Mouse (Mus musculus): ENCODE measurements around the gene Parp6. TPM values are rescaled to one million over a fixed set of nuclear protein-coding genes. Genes with fewer than 3 reads are reported as not detected.

The Parp6 gene
- total RNA-seq (2012; rRNA removed) (3.6 and 4.4 TPM in 2 replicates), total RNA-seq (2014; rRNA removed) (5.6 and 5.7 TPM in 2 replicates), polyA plus RNA-seq (2012; ENCODE audit: insufficient read length, low read depth) (4.6 and 5.5 TPM in 2 replicates)

DNA sequence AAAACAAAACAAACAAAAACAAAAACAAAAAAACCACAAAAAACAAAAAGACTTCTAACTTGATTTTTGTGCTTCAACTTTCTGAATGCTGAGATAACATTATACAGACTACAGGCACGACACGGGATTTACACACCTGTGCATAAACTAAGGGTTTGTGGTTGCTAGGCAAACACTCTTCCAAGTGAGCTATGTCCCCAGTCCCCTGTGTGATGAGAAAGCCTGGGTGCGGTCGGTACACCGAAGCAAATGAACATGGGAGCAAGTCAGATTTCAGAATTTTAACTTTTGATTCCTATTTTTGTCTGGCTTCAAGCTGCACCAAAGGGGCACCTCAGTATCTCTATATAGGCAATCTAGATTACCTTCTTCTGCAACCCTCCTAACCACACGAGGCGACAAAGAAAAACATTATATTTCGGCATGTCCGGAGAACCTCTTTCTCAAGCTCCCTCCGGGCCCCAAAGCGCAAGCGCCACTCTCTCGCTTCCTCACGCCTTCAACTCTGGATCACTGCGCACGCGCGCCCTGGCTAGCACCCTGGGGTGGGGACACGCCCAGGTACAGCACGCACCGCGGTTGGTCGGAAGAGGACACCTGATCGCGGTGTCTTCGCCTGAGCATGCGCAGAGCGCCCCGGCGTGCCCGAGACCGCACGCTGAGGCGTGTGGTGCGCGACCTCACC lies at the start of gene Parp6:
TSS of gene Parp6 (plus strand) at position 663 of the 685 bp plus-strand sequence.
- Histone ChIP-seq H3K79me2 (replicated peaks; ENCODE audit: control insufficient read depth, extremely low read depth, insufficient read depth, poor library complexity, severe bottlenecking) (no peaks in the 10 kb centered on the region), H3K27ac (ENCODE audit: insufficient read depth, low read depth) (no peak within 1 kb of the TSS), H3K36me3 (replicated peaks in 1 of 2; ENCODE audit: control insufficient read depth in 1 of 2, insufficient read depth in 1 of 2, low read length in 1 of 2) (no peaks in the 10 kb centered on the region), H3K9me3 (replicated peaks; ENCODE audit: low read length) (no peaks in the 10 kb centered on the region), H3K4me3 (replicated peaks in 1 of 3; ENCODE audit: low read depth in 2 of 3, low read length in 2 of 3, poor library complexity in 1 of 3) (peak within 1 kb of the TSS; percentile 76 to 91 (median 82)), H3K9ac (ENCODE audit: insufficient read depth, low read depth) (peak within 1 kb of the TSS; percentile 77), H3K27me3 (replicated peaks) (peaks cover 2% of the 10 kb centered on the region), H3K4me2 (ENCODE audit: insufficient read depth, low read depth, poor library complexity, severe bottlenecking) (peak within 1 kb of the TSS; percentile 90), H3K4me1 (ENCODE audit: control insufficient read depth in 1 of 2, insufficient read depth in 2 of 2) (peaks cover 0 to 5% of the 10 kb centered on the region in 2 experiments; a peak in 2 of 4 replicates)
- DNase-seq (ENCODE audit: extremely low read depth) = peak; percentile 99
- TF ChIP-seq ZC3H11A (IDR thresholded peaks at IDR 0.05; ENCODE audit: low read depth, low read length) = no peak
- no peak for TF ChIP-seq PAX5 (IDR thresholded peaks at IDR 0.05; ENCODE audit: low read length)
- peak; percentile 93 for TF ChIP-seq NELFE (IDR thresholded peaks at IDR 0.05; ENCODE audit: low read depth, low read length)
- TF ChIP-seq JUND (conservative IDR thresholded peaks at IDR 0.05; ENCODE audit: low read depth, low read length) = no peak
- TF ChIP-seq EP300 (IDR thresholded peaks at IDR 0.05; ENCODE audit: low read length) = no peak
- TF ChIP-seq UBTF (IDR thresholded peaks at IDR 0.05; ENCODE audit: low read depth, low read length) = no peak
- no peak for TF ChIP-seq ZNF384 (IDR thresholded peaks at IDR 0.05; ENCODE audit: low read depth, low read length)
- TF ChIP-seq TBP (conservative IDR thresholded peaks at IDR 0.05; ENCODE audit: low read depth, low read length) = peak; percentile 89
- no peak for TF ChIP-seq KAT2A (IDR thresholded peaks at IDR 0.05; ENCODE audit: insufficient replicate concordance, low read length)
- no peak for TF ChIP-seq RCOR1 (conservative IDR thresholded peaks at IDR 0.05; ENCODE audit: low read depth, low read length)
- peak; percentile 70; the same call in 1 of the 2 replicates for TF ChIP-seq BHLHE40 (IDR thresholded peaks at IDR 0.05; ENCODE audit: low read depth, low read length)
- no peak for TF ChIP-seq RAD21 (IDR thresholded peaks at IDR 0.05; ENCODE audit: low read depth, low read length)
- TF ChIP-seq JUN (IDR thresholded peaks at IDR 0.05; ENCODE audit: insufficient read depth, low read depth, low read length) = no peak
- peak; percentile 78; the same call in 1 of the 2 replicates for TF ChIP-seq POLR2AphosphoS2 (IDR thresholded peaks at IDR 0.05; ENCODE audit: low read depth, low read length)
- peak; percentile 78 for TF ChIP-seq ELF1 (IDR thresholded peaks at IDR 0.05; ENCODE audit: low read depth, low read length)
- peak; percentile 84 for TF ChIP-seq TCF12 (IDR thresholded peaks at IDR 0.05; ENCODE audit: low read depth, low read length)
- peak; percentile 69; the same call in 1 of the 2 replicates for TF ChIP-seq MYC (IDR thresholded peaks at IDR 0.05; ENCODE audit: low read depth, low read length)
- no peak for TF ChIP-seq ETS1 (conservative IDR thresholded peaks at IDR 0.05; ENCODE audit: low read depth, low read length)
- peak; percentile 94 for TF ChIP-seq USF1 (IDR thresholded peaks at IDR 0.05; ENCODE audit: low read depth, low read length)
- no peak for TF ChIP-seq ZKSCAN1 (IDR thresholded peaks at IDR 0.05; ENCODE audit: borderline replicate concordance, low read depth, low read length)
- TF ChIP-seq MAZ (IDR thresholded peaks at IDR 0.05; ENCODE audit: low read depth, low read length) = no peak
- no peak; the same call in 1 of the 2 replicates for TF ChIP-seq MXI1 (IDR thresholded peaks at IDR 0.05; ENCODE audit: low read depth, low read length)
- TF ChIP-seq CHD2 (IDR thresholded peaks at IDR 0.05; ENCODE audit: low read length) = no peak
- TF ChIP-seq SMC3 (IDR thresholded peaks at IDR 0.05; ENCODE audit: low read depth, low read length) = no peak
- peak; percentile 85; the same call in 1 of the 2 replicates for TF ChIP-seq ZMIZ1 (IDR thresholded peaks at IDR 0.05; ENCODE audit: low read depth, low read length)
- peak; percentile 85 for TF ChIP-seq USF2 (conservative IDR thresholded peaks at IDR 0.05; ENCODE audit: low read depth, low read length)
- peak; percentile 82 for TF ChIP-seq MAX (IDR thresholded peaks at IDR 0.05; ENCODE audit: low read length)
- TF ChIP-seq CTCF (conservative IDR thresholded peaks at IDR 0.05 in 1 of 2, IDR thresholded peaks at IDR 0.05 in 1 of 2; ENCODE audit: low read depth in 2 of 2, low read length in 2 of 2) = no peak
- TF ChIP-seq NRF1 (IDR thresholded peaks at IDR 0.05; ENCODE audit: low read depth, low read length) = peak; percentile 96
- TF ChIP-seq IRF4 (IDR thresholded peaks at IDR 0.05; ENCODE audit: low read depth, low read length) = no peak
- no peak for TF ChIP-seq CHD1 (IDR thresholded peaks at IDR 0.05; ENCODE audit: low read depth, low read length)
- no peak for TF ChIP-seq GABPA (IDR thresholded peaks at IDR 0.05; ENCODE audit: insufficient replicate concordance, low read depth, low read length)
- peak; percentile 70 for TF ChIP-seq HCFC1 (IDR thresholded peaks at IDR 0.05; ENCODE audit: low read depth, low read length)
- no peak for TF ChIP-seq MAFK (IDR thresholded peaks at IDR 0.05; ENCODE audit: insufficient replicate concordance, low read length)
- no peak for TF ChIP-seq E2F4 (IDR thresholded peaks at IDR 0.05; ENCODE audit: insufficient replicate concordance, low read depth, low read length)
- TF ChIP-seq SIN3A (IDR thresholded peaks at IDR 0.05; ENCODE audit: low read length) = peak; percentile 41; the same call in 1 of the 2 replicates
- TF ChIP-seq POLR2A (IDR thresholded peaks at IDR 0.05; ENCODE audit: low read depth, low read length) = peak; percentile 96
- TF ChIP-seq MEF2A (IDR thresholded peaks at IDR 0.05; ENCODE audit: borderline replicate concordance, low read depth, low read length) = no peak
- in situ Hi-C loops (cut with MboI; ENCODE audit: low pct_ligation_motif_present, low pct_unique_long_range_greater_than_20kb, low sequenced_read_pairs) = no loop called here
- dilution Hi-C loops (cut with MboI; ENCODE audit: extremely low pct_ligation_motif_present, extremely low pct_unique_long_range_greater_than_20kb, low sequenced_read_pairs) = no loop called here

Data from CH12.LX (cell line).